Mouse (Mus musculus) adrenal gland, postnatal 14 days (tissue): ENCODE measurements around the gene Igf1r. TPM values are rescaled to one million over a fixed set of nuclear protein-coding genes. Genes with fewer than 3 reads are reported as not detected.

Experiments used
- DNase-seq: peaks from one replicate; pipeline ENCODE4 v3.0.0; 2021; ENCODE audit warnings: mixed read lengths
- total RNA-seq: library from RNA; stranded (reverse); gene quantifications from 2 replicates; pipeline ENCODE4 v1.2.3, GENCODE M21; 2021

Gene Igf1r
- total RNA-seq, 1 experiment from 2014 or later: 83.6 TPM

GRCm38 (mm10) chr7:68080122-68080845, 127.7 kb downstream of the Igf1r start:
- DNase-seq: peak; percentile 69

- peak; percentile 66 for DNase-seq
These were observed 132.7 kb downstream of the Igf1r start for GRCm38 (mm10) chr7:68085338-68085737.

GRCm38 (mm10) chr7:68085870-68086341, 133.3 kb downstream of the Igf1r start:
- peak; percentile 55 for DNase-seq

- DNase-seq: no peak
These were observed 134.9 kb downstream of the Igf1r start for GRCm38 (mm10) chr7:68087496-68087895.

GRCm38 (mm10) chr7:68088825-68089224, 136.2 kb downstream of the Igf1r start:
- no peak for DNase-seq

- DNase-seq: no peak
These were observed 137.1 kb downstream of the Igf1r start for GRCm38 (mm10) chr7:68089725-68090124.

- peak; percentile 24 for DNase-seq
These were observed 137.9 kb downstream of the Igf1r start for GRCm38 (mm10) chr7:68090576-68090975.

- no peak for DNase-seq
These were observed 139.8 kb downstream of the Igf1r start for GRCm38 (mm10) chr7:68092304-68092978.

- DNase-seq: no peak
These were observed 141.2 kb downstream of the Igf1r start for GRCm38 (mm10) chr7:68093817-68094216.

GRCm38 (mm10) chr7:68095574-68095973, 142.9 kb downstream of the Igf1r start:
- DNase-seq: no peak

GRCm38 (mm10) chr7:68096411-68096810, 143.8 kb downstream of the Igf1r start:
- no peak for DNase-seq

GRCm38 (mm10) chr7:68097081-68097836, 144.6 kb downstream of the Igf1r start:
- peak; percentile 74 for DNase-seq

GRCm38 (mm10) chr7:68098098-68098497, 145.5 kb downstream of the Igf1r start:
- DNase-seq: no peak

GRCm38 (mm10) chr7:68100388-68100787, 147.8 kb downstream of the Igf1r start:
- DNase-seq: no peak

GRCm38 (mm10) chr7:68102456-68103177, 150.0 kb downstream of the Igf1r start:
- DNase-seq: peak; percentile 81

- no peak for DNase-seq
These were observed 150.5 kb downstream of the Igf1r start for GRCm38 (mm10) chr7:68103178-68103530.

- no peak for DNase-seq
These were observed 158.9 kb downstream of the Igf1r start for GRCm38 (mm10) chr7:68111532-68111931.

- DNase-seq: no peak
These were observed 160.0 kb downstream of the Igf1r start for GRCm38 (mm10) chr7:68112582-68112981.

- DNase-seq: no peak
These were observed 161.7 kb downstream of the Igf1r start for GRCm38 (mm10) chr7:68114364-68114763.

GRCm38 (mm10) chr7:68114983-68115715, 162.5 kb downstream of the Igf1r start:
- DNase-seq: peak; percentile 39

- DNase-seq: no peak
These were observed 164.9 kb downstream of the Igf1r start for GRCm38 (mm10) chr7:68117567-68117966.

- DNase-seq: no peak
These were observed 165.4 kb downstream of the Igf1r start for GRCm38 (mm10) chr7:68117981-68118380.
